Mouse (Mus musculus): Measurements from ENCODE around the gene Dab2.

- TF ChIP-seq POLR2A (IDR thresholded peaks at IDR 0.05; ENCODE audit: control insufficient read depth, extremely low read depth, insufficient read depth, low read length, poor library complexity) (no peak), CTCF (IDR thresholded peaks at IDR 0.05; ENCODE audit: borderline replicate concordance, control insufficient read depth, extremely low read depth, insufficient read depth, low read length, poor library complexity) (no peak)
Measured at GRCm38 (mm10) chr15:6390106-6390505, 90.5 kb downstream of the Dab2 start.
